Mouse (Mus musculus) kidney, postnatal 36 days (tissue): Measurements from ENCODE around the gene Pcgf2.
"Not testable (repeated sequence)": the region's sequence is repeated elsewhere in the genome, so short reads cannot be mapped to it uniquely, and the experiment has no call there.

Experiments used
- DNase-seq, 2 experiments: peaks; one replicate each; pipeline ENCODE4 v3.0.0; 2021 to 2022; ENCODE audit warnings: mixed read lengths in 2 of 2

The Pcgf2 gene

GRCm38 (mm10) chr11:97700003-97700745 lies at the start of gene Pcgf2:
TSS of gene Pcgf2 (minus strand) at chr11:97700497.
- peak; percentile 83 to 90 for DNase-seq

- DNase-seq = no peak
Observed at GRCm38 (mm10) chr11:97748496-97748895, 48.2 kb upstream of the Pcgf2 start.

DNA sequence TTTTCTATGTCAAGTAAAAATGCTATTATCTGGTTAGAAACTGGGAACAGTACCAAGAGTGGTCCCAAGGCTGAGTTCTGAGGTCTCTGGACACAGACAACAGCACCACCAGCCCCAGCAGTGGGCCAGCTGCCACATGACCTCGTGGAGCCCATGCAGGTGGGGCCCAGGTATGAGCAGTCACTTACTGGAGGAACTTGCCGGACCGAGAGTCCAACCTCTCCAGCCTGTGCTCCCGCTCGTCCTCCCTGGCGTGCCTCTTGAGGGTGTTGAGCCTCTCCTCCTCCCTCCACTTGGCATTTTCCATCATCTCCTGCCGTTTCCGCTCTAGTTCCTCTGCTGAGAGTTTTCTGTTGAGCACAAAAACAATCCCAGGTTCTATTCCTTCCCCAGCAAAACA lies 47.5 kb upstream of the Pcgf2 start:
- no peak for DNase-seq

DNA sequence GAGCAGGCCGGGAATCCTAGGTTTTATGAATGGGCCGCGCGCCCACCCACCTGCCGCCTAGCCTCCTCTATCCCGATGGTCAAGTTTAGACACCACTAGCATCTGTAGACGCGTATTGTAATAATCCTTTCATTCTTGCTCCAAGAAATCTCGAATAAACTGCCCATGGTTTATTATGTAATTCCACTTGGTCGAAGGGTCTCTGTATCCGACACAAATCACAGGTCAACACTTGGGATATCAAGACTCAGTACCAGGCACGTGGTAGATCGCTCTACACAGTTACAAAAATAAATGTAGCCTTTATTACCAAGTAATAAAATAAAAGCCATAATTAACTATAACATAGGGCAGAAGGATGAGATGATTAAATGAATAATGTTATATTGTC lies 45.0 kb upstream of the Pcgf2 start:
- DNase-seq = no peak

GRCm38 (mm10) chr11:97744718-97745330 lies 44.5 kb upstream of the Pcgf2 start:
- peak; percentile 100 for DNase-seq

GRCm38 (mm10) chr11:97744063-97744717 lies 43.9 kb upstream of the Pcgf2 start, which contains the start of gene Pip4k2b:
TSS of gene Pip4k2b (minus strand) at chr11:97744704.
- DNase-seq = peak; percentile 45 to 69

DNA sequence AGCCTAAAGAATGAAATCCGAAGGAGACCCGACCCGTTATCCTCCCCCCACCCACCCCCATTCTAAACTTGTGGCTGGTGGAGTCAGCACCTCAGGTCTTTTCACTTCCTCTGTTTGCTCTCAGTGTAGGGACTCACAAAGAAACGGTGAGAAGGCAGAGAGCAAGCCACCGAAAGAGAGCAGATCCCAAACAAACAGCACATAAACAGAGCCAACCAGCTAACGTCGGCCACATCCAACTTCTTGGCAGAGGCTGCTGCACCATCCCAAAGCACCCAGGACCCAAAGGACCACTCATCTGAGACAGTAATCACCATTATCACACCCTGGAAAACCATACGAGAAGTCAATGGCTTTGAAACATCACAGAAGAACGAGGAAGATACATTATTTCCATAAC lies 43.1 kb upstream of the Pcgf2 start:
- DNase-seq = no peak

DNA sequence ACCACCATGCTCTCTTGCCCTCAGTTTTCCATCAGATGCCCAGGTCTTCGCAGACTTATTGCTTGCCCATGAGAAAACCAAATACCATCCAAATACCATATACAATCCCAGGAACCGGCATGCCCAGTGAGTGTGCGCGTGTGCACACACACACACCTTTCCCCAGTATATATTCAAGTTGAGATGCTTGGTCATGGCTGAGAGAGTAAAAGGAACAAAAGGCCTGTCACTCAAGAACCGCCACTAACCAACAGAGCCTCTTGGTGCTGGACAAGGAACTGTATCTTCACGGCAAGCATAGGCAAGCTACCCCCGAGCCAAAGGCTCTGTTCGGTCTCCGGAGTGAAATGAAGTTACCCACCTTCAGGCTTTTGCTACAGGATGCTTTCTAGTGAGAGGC lies 42.3 kb upstream of the Pcgf2 start:
- no peak for DNase-seq

- DNase-seq = no peak
Observed at GRCm38 (mm10) chr11:97742157-97742556, 41.9 kb upstream of the Pcgf2 start.

- peak; percentile 55 to 67 for DNase-seq
Observed at GRCm38 (mm10) chr11:97740190-97740589, 39.9 kb upstream of the Pcgf2 start.

- DNase-seq = no peak
Observed at GRCm38 (mm10) chr11:97739155-97739554, 38.9 kb upstream of the Pcgf2 start.

DNA sequence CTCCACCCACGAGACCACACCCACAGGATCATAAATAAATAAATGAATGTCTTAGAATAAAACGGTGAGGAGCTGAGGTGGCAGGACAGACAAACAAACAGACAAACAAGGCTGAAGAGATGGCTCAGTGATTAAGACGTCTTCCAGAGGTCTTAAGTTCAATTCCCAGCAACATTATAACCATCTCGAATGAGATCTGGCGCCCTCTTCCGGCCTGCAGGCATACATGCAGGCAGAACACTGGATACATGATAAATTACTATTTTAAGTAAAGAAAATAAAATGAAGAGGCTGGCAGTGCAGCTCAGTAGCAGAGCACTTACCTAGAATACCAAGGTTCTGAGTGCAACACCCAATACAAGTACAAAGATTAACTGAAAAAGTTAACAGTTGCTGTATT lies 38.4 kb upstream of the Pcgf2 start:
- DNase-seq = peak in 1 of 2 experiments; percentile 44

DNA sequence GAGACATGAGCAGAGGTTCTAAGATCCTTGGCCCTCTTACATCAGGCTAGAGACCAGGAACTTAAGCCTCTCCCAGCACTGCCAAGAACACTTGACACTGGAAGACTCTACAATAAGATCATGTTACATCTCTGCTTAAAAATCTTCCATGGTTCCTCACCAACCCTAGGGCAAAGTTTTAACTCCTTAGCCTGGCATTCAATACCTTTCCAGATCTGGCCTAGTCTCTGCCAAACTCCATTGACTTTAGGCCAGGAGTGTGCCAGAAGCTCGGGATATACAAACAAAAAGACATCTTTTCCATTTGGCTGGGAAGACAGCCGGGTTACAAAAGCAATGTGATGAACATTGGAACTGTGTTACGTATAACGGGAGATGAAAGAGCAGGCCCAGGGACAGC lies 37.3 kb upstream of the Pcgf2 start:
- no peak for DNase-seq

- DNase-seq = no peak
Observed at GRCm38 (mm10) chr11:97736645-97737044, 36.3 kb upstream of the Pcgf2 start.

- not testable (repeated sequence) for DNase-seq
Observed at GRCm38 (mm10) chr11:97734810-97735209, 34.5 kb upstream of the Pcgf2 start.

- DNase-seq = no peak
Observed at GRCm38 (mm10) chr11:97733689-97734088, 33.4 kb upstream of the Pcgf2 start.

DNA sequence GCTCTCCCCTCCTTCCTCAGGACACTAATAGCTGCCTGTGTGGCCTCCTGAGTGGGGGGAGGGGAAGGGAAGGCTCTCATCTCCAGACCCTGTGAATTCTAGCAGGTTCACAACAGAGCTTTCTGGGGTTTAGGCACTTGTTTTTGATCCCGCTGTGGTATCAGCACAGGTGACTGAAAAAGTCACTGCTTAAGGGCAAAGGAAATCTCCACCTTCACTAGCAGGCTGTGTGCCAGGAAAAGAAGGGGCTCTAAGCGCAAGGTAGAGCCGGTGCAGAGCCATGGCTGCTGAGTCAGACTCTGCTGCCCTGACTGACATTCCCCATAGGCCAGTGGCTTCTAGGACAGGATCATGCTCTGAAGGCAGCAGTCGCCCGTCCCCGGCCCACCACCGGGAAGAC lies 28.4 kb upstream of the Pcgf2 start:
- no peak for DNase-seq

DNA sequence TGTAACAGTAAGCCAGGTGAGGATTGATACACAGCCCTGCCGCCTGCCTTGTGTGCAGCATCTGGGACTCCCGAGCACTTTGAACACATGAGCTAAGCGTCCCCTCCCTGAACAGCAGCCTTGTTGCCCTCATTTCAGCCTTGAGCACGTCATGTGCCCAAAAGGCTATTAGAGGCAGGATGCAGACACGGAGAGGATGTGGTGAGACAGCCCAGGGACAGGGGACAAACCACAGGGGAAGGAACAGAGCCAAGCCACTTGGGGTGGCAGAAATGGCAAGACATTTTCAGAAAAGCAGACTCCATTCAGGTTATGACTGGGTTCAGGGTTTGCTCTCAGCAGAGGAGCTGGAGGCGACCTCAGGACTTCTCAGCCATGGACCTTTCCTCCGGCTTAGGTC lies 28.0 kb upstream of the Pcgf2 start:
- peak in 1 of 2 experiments; percentile 32 for DNase-seq

GRCm38 (mm10) chr11:97723709-97724108 lies 23.4 kb upstream of the Pcgf2 start:
- peak in 1 of 2 experiments; percentile 13 for DNase-seq

DNA sequence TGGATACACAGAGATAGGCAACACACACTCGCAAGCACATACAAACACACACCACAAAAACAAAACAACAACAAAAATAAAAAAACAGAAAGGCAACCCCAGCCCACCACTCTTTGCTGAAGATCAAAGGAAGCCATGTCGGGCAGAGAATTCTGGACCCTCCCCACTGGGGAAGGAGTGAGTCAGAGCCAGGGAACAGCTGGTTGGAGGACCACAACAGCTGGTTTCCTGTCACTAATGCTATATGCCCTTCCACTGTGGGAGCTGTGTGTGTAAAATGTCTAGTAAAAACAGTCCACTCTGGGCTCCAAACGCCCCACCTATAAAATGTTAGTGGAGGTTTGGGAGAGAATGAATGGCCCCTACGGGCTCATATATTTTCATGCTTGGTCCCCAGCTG lies 21.0 kb upstream of the Pcgf2 start:
- no peak for DNase-seq

GRCm38 (mm10) chr11:97719041-97719440 lies 18.7 kb upstream of the Pcgf2 start:
- no peak for DNase-seq

DNA sequence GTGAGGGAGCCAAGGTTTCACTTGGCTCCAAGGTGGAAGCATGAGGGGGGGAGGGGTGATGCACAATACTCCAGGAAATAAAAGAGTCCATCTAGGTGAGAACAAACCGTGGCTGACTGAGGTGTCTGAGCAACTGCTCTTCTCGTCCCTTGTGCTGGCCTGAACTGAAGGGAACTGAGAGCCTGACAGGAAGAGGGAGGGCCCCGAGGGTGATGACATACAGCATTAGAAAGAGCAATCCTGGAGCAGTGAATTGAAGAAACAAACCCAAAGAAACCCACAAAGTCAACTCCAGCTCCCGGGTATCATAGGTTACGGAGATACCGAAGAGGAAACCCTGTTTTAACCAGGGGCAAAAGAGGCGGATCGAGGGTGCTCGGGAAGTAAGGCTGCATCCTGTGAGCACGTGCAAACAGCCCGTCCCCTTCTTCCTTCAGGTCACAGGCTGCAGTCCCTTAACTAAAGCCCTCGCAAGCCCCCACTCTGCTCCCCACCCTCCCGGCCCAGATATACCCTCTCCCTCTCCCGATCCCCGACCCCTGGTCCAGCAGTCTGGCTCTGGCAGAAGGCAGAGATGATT lies 18.1 kb upstream of the Pcgf2 start:
- DNase-seq = peak in 1 of 2 experiments; percentile 25
